Mouse (Mus musculus): ENCODE data around the gene Igf1r.
A peak's percentile ranks its signal among the peaks of the same experiment; 100 is the strongest.

Igf1r gene

GRCm38 (mm10) chr7:68228491-68228890, 275.9 kb downstream of the Igf1r start:
- DNase-seq (ENCODE audit: low spot score) = no peak

- DNase-seq (ENCODE audit: low spot score) = no peak
These were observed 278.2 kb downstream of the Igf1r start for GRCm38 (mm10) chr7:68230831-68231230.

GRCm38 (mm10) chr7:68232521-68232920, 279.9 kb downstream of the Igf1r start:
- DNase-seq (ENCODE audit: low spot score) = no peak

GRCm38 (mm10) chr7:68233619-68234223, 281.1 kb downstream of the Igf1r start:
- DNase-seq (ENCODE audit: low spot score) = no peak

GRCm38 (mm10) chr7:68236817-68237216, 284.2 kb downstream of the Igf1r start:
- no peak for DNase-seq (ENCODE audit: low spot score)

- DNase-seq (ENCODE audit: low spot score) = no peak
These were observed 286.7 kb downstream of the Igf1r start for GRCm38 (mm10) chr7:68239220-68239827.

GRCm38 (mm10) chr7:68241205-68241604, 288.6 kb downstream of the Igf1r start:
- DNase-seq (ENCODE audit: low spot score) = no peak

GRCm38 (mm10) chr7:68245681-68246080, 293.1 kb downstream of the Igf1r start:
- no peak for DNase-seq (ENCODE audit: low spot score)

GRCm38 (mm10) chr7:68246249-68246648, 293.6 kb downstream of the Igf1r start:
- DNase-seq (ENCODE audit: low spot score) = no peak

GRCm38 (mm10) chr7:68250411-68250810, 297.8 kb downstream of the Igf1r start:
- no peak for DNase-seq (ENCODE audit: low spot score)

- DNase-seq (ENCODE audit: low spot score) = no peak
These were observed 298.3 kb downstream of the Igf1r start for GRCm38 (mm10) chr7:68250902-68251301.

GRCm38 (mm10) chr7:68257767-68258166, 305.1 kb downstream of the Igf1r start:
- DNase-seq (ENCODE audit: low spot score) = no peak

- no peak for DNase-seq (ENCODE audit: low spot score)
These were observed 305.9 kb downstream of the Igf1r start for GRCm38 (mm10) chr7:68258326-68259150.

GRCm38 (mm10) chr7:68259523-68260081, 307.0 kb downstream of the Igf1r start:
- DNase-seq (ENCODE audit: low spot score) = no peak

- DNase-seq (ENCODE audit: low spot score) = no peak
These were observed 310.1 kb downstream of the Igf1r start for GRCm38 (mm10) chr7:68262612-68263200.

- no peak for DNase-seq (ENCODE audit: low spot score)
These were observed 310.9 kb downstream of the Igf1r start for GRCm38 (mm10) chr7:68263346-68264027.

- DNase-seq (ENCODE audit: low spot score) = peak; percentile 4
These were observed 311.4 kb downstream of the Igf1r start, which contains the start of gene Pgpep1l for GRCm38 (mm10) chr7:68264028-68264453. Pgpep1l (minus strand) TSS chr7:68264233.

- DNase-seq (ENCODE audit: low spot score) = peak; percentile 42
These were observed 311.9 kb downstream of the Igf1r start for GRCm38 (mm10) chr7:68264531-68264930.

GRCm38 (mm10) chr7:68265391-68265790, 312.8 kb downstream of the Igf1r start:
- DNase-seq (ENCODE audit: low spot score) = no peak

GRCm38 (mm10) chr7:68266691-68267090, 314.1 kb downstream of the Igf1r start:
- DNase-seq (ENCODE audit: low spot score) = no peak

- DNase-seq (ENCODE audit: low spot score) = no peak
These were observed 317.9 kb downstream of the Igf1r start for GRCm38 (mm10) chr7:68270551-68270950.

- no peak for DNase-seq (ENCODE audit: low spot score)
These were observed 319.2 kb downstream of the Igf1r start for GRCm38 (mm10) chr7:68271816-68272215.
